Mouse (Mus musculus): ENCODE measurements at regions not wholly inside any gene's neighbourhood (a gene's known extent, or its start where the extent isn't known, plus 50 kb on each side); places are given as distances from the start of the nearest gene placed in this dataset.

- Histone ChIP-seq H3K79me2 (ENCODE audit: control insufficient read depth, insufficient read depth, low read length, poor library complexity) (no peaks in the 10 kb centered on the region), H3K27ac (ENCODE audit: control insufficient read depth, low read depth, low read length) (no peak overlapping the region), H3K4me3 (ENCODE audit: control insufficient read depth in 1 of 2, insufficient read depth in 1 of 2, low read depth in 2 of 2, low read length in 2 of 2) (no peak overlapping the region), H3K9me3 (replicated peaks; ENCODE audit: insufficient read depth, low read length) (no peaks in the 10 kb centered on the region), H3K9ac (ENCODE audit: control insufficient read depth, low read depth, low read length, poor library complexity, severe bottlenecking) (no peak overlapping the region), H3K36me3 (ENCODE audit: control insufficient read depth in 1 of 2, insufficient read depth in 2 of 2, low read length in 2 of 2) (no peaks in the 10 kb centered on the region), H3K4me1 (ENCODE audit: control insufficient read depth in 1 of 2, insufficient read depth in 2 of 2, low read length in 2 of 2) (no peaks in the 10 kb centered on the region), H3K27me3 (ENCODE audit: control insufficient read depth in 1 of 2, insufficient read depth in 2 of 2, low read length in 2 of 2) (no peaks in the 10 kb centered on the region)
- TF ChIP-seq POLR2AphosphoS5 (IDR thresholded peaks at IDR 0.05; ENCODE audit: borderline replicate concordance, low read depth, low read length) (no peak), CHD1 (IDR thresholded peaks at IDR 0.05; ENCODE audit: low read depth, low read length) (no peak), BHLHE40 (IDR thresholded peaks at IDR 0.05; ENCODE audit: borderline replicate concordance, low read depth, low read length) (no peak), MYC (IDR thresholded peaks at IDR 0.05; ENCODE audit: low read depth, low read length) (no peak), CTCF (IDR thresholded peaks at IDR 0.05 in 2 of 3, conservative IDR thresholded peaks at IDR 0.05 in 1 of 3; ENCODE audit: control insufficient read depth in 1 of 3, insufficient read depth in 1 of 3, low read depth in 2 of 3, low read length in 3 of 3, poor library complexity in 1 of 3, severe bottlenecking in 1 of 3) (no peak), MAX (IDR thresholded peaks at IDR 0.05; ENCODE audit: low read length) (no peak)
- no peak for DNase-seq (ENCODE audit: low read depth, low spot score)
Measured at GRCm38 (mm10) chr4:105403169-105403568, 246.0 kb downstream of the Plpp3 start.

- Histone ChIP-seq H3K4me1 (ENCODE audit: control insufficient read depth in 1 of 2, insufficient read depth in 2 of 2, low read length in 2 of 2) (no peaks in the 10 kb centered on the region), H3K27me3 (ENCODE audit: control insufficient read depth in 1 of 2, insufficient read depth in 2 of 2, low read length in 2 of 2) (no peaks in the 10 kb centered on the region), H3K79me2 (ENCODE audit: control insufficient read depth, insufficient read depth, low read length, poor library complexity) (no peaks in the 10 kb centered on the region), H3K4me3 (ENCODE audit: control insufficient read depth in 1 of 2, insufficient read depth in 1 of 2, low read depth in 2 of 2, low read length in 2 of 2) (no peak overlapping the region), H3K36me3 (ENCODE audit: control insufficient read depth in 1 of 2, insufficient read depth in 2 of 2, low read length in 2 of 2) (no peaks in the 10 kb centered on the region), H3K9me3 (replicated peaks; ENCODE audit: insufficient read depth, low read length) (no peaks in the 10 kb centered on the region), H3K27ac (ENCODE audit: control insufficient read depth, low read depth, low read length) (no peak overlapping the region), H3K9ac (ENCODE audit: control insufficient read depth, low read depth, low read length, poor library complexity, severe bottlenecking) (no peak overlapping the region)
- no peak for DNase-seq (ENCODE audit: low read depth, low spot score)
- TF ChIP-seq ZMIZ1 (IDR thresholded peaks at IDR 0.05; ENCODE audit: low read depth, low read length) (no peak), KAT2A (conservative IDR thresholded peaks at IDR 0.05; ENCODE audit: low read depth, low read length) (no peak), RCOR1 (IDR thresholded peaks at IDR 0.05; ENCODE audit: low read depth, low read length) (no peak), MAX (IDR thresholded peaks at IDR 0.05; ENCODE audit: low read length) (no peak), USF2 (IDR thresholded peaks at IDR 0.05; ENCODE audit: borderline replicate concordance in 1 of 2, insufficient read depth in 1 of 2, low read depth in 1 of 2, low read length in 2 of 2) (no peak), HCFC1 (IDR thresholded peaks at IDR 0.05; ENCODE audit: low read depth, low read length) (no peak), CHD2 (IDR thresholded peaks at IDR 0.05; ENCODE audit: low read length) (no peak), USF1 (IDR thresholded peaks at IDR 0.05; ENCODE audit: low read depth, low read length) (no peak), ELF1 (IDR thresholded peaks at IDR 0.05; ENCODE audit: low read depth, low read length) (no peak), POLR2AphosphoS2 (IDR thresholded peaks at IDR 0.05; ENCODE audit: low read length) (no peak)
Measured at GRCm38 (mm10) chr4:105403686-105404085, 246.5 kb downstream of the Plpp3 start.

GRCm38 (mm10) chr4:105405728-105406127 lies 248.6 kb downstream of the Plpp3 start:
- Histone ChIP-seq H3K27ac (ENCODE audit: control insufficient read depth, low read depth, low read length) (no peak overlapping the region), H3K27me3 (ENCODE audit: control insufficient read depth in 1 of 2, insufficient read depth in 2 of 2, low read length in 2 of 2) (no peaks in the 10 kb centered on the region), H3K4me1 (ENCODE audit: control insufficient read depth in 1 of 2, insufficient read depth in 2 of 2, low read length in 2 of 2) (no peaks in the 10 kb centered on the region), H3K79me2 (ENCODE audit: control insufficient read depth, insufficient read depth, low read length, poor library complexity) (no peaks in the 10 kb centered on the region), H3K9me3 (replicated peaks; ENCODE audit: insufficient read depth, low read length) (no peaks in the 10 kb centered on the region), H3K4me3 (ENCODE audit: control insufficient read depth in 1 of 2, insufficient read depth in 1 of 2, low read depth in 2 of 2, low read length in 2 of 2) (no peak overlapping the region), H3K36me3 (ENCODE audit: control insufficient read depth in 1 of 2, insufficient read depth in 2 of 2, low read length in 2 of 2) (no peaks in the 10 kb centered on the region), H3K9ac (ENCODE audit: control insufficient read depth, low read depth, low read length, poor library complexity, severe bottlenecking) (no peak overlapping the region)
- no peak for DNase-seq (ENCODE audit: low read depth, low spot score)
- no peak for TF ChIP-seq UBTF (IDR thresholded peaks at IDR 0.05; ENCODE audit: borderline replicate concordance, insufficient read depth, low read depth, low read length)
- TF ChIP-seq CHD1 (IDR thresholded peaks at IDR 0.05; ENCODE audit: low read depth, low read length): no peak
- TF ChIP-seq RAD21 (IDR thresholded peaks at IDR 0.05; ENCODE audit: low read depth, low read length): no peak
- TF ChIP-seq MEF2A (IDR thresholded peaks at IDR 0.05; ENCODE audit: extremely low read depth, insufficient replicate concordance, low read depth, low read length, poor library complexity, severe bottlenecking): no peak
- TF ChIP-seq USF1 (IDR thresholded peaks at IDR 0.05; ENCODE audit: low read depth, low read length): no peak
- no peak for TF ChIP-seq POLR2AphosphoS2 (IDR thresholded peaks at IDR 0.05; ENCODE audit: low read length)
- no peak for TF ChIP-seq ETS1 (IDR thresholded peaks at IDR 0.05; ENCODE audit: low read depth, low read length)
- no peak for TF ChIP-seq E2F4 (IDR thresholded peaks at IDR 0.05; ENCODE audit: borderline replicate concordance, low read depth, low read length)
- no peak for TF ChIP-seq NRF1 (IDR thresholded peaks at IDR 0.05; ENCODE audit: insufficient read depth, low read depth, low read length, poor library complexity, severe bottlenecking)
- no peak for TF ChIP-seq MXI1 (IDR thresholded peaks at IDR 0.05; ENCODE audit: low read depth, low read length)
- no peak for TF ChIP-seq EP300 (IDR thresholded peaks at IDR 0.05; ENCODE audit: low read depth in 1 of 2, low read length in 2 of 2)
- TF ChIP-seq USF2 (IDR thresholded peaks at IDR 0.05; ENCODE audit: borderline replicate concordance in 1 of 2, insufficient read depth in 1 of 2, low read depth in 1 of 2, low read length in 2 of 2): no peak
- TF ChIP-seq CTCF (IDR thresholded peaks at IDR 0.05 in 2 of 3, conservative IDR thresholded peaks at IDR 0.05 in 1 of 3; ENCODE audit: control insufficient read depth in 1 of 3, insufficient read depth in 1 of 3, low read depth in 2 of 3, low read length in 3 of 3, poor library complexity in 1 of 3, severe bottlenecking in 1 of 3): no peak
- TF ChIP-seq ZNF384 (IDR thresholded peaks at IDR 0.05; ENCODE audit: low read depth, low read length): no peak
